Mouse (Mus musculus) retina, adult 2 months (tissue): ENCODE results near the gene Mmp19.

ENCODE experiments used
- DNase-seq: peaks from one replicate; pipeline ENCODE4 v3.0.0-alpha.2; 2012; ENCODE audit warnings: low read depth, low spot score

Mmp19 gene

GRCm38 (mm10) chr10:128790398-128791124, at the start of gene Mmp19:
TSS of gene Mmp19 (plus strand) at chr10:128790910.
- no peak for DNase-seq

GRCm38 (mm10) chr10:128742616-128743015, 48.1 kb upstream of the Mmp19 start:
- no peak for DNase-seq

- DNase-seq = no peak
Measured at GRCm38 (mm10) chr10:128743235-128743634, 47.5 kb upstream of the Mmp19 start.

- no peak for DNase-seq
Measured at GRCm38 (mm10) chr10:128743791-128744191, 46.9 kb upstream of the Mmp19 start.

- no peak for DNase-seq
Measured at GRCm38 (mm10) chr10:128744211-128744610, 46.5 kb upstream of the Mmp19 start.

GRCm38 (mm10) chr10:128744680-128745601, 45.8 kb upstream of the Mmp19 start, which contains the start of gene Dgka:
TSS of gene Dgka (minus strand) at chr10:128744855.
- no peak for DNase-seq

GRCm38 (mm10) chr10:128745946-128746613, 44.6 kb upstream of the Mmp19 start:
- DNase-seq = no peak

- no peak for DNase-seq
Measured at GRCm38 (mm10) chr10:128746972-128747645, 43.6 kb upstream of the Mmp19 start.

- DNase-seq = peak; percentile 47
Measured at GRCm38 (mm10) chr10:128747646-128748251, 43.0 kb upstream of the Mmp19 start, which contains the start of gene Pym1. TSS of gene Pym1 (plus strand) at chr10:128747889.

GRCm38 (mm10) chr10:128748252-128748864, 42.4 kb upstream of the Mmp19 start:
- DNase-seq = peak; percentile 83

GRCm38 (mm10) chr10:128772895-128773294, 17.8 kb upstream of the Mmp19 start:
- DNase-seq = no peak

GRCm38 (mm10) chr10:128773685-128774084, 17.0 kb upstream of the Mmp19 start:
- DNase-seq = no peak

- no peak for DNase-seq
Measured at GRCm38 (mm10) chr10:128778441-128778840, 12.3 kb upstream of the Mmp19 start.

GRCm38 (mm10) chr10:128779011-128779795, 11.5 kb upstream of the Mmp19 start:
- DNase-seq = no peak

GRCm38 (mm10) chr10:128780200-128780599, 10.5 kb upstream of the Mmp19 start:
- no peak for DNase-seq

- no peak for DNase-seq
Measured at GRCm38 (mm10) chr10:128792041-128792440, 1.3 kb downstream of the Mmp19 start.

- no peak for DNase-seq
Measured at GRCm38 (mm10) chr10:128793258-128793657, 2.5 kb downstream of the Mmp19 start.

- no peak for DNase-seq
Measured at GRCm38 (mm10) chr10:128794391-128794790, 3.7 kb downstream of the Mmp19 start.

GRCm38 (mm10) chr10:128795581-128795980, 4.9 kb downstream of the Mmp19 start:
- no peak for DNase-seq

- DNase-seq = no peak
Measured at GRCm38 (mm10) chr10:128798676-128799075, 8.0 kb downstream of the Mmp19 start.
